24 mouse cellular contexts compared by ENCODE assay signal in the genomic region with DNA sequence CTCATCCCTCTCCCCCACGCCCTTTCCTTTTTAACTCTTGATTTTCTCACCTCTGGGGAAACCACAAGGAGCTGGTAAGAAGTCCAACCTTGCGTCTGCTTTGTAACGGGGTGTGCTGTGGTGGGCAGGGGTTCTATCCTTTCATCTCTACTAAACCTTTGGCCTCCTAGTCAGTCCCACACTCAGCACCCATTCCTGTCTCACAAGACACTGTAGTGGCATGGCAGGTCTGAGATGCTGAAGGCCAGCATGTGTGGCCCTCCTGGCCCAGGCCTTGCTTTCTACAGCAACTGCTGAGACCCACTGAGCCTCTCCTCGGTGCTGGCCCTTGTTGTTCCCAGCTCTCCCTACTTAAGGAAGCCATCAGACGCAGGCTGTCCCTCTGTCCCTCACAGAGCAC. TPM values are rescaled to one million over a fixed set of nuclear protein-coding genes. Genes with fewer than 3 reads are reported as not detected.
DNase-seq lines count a peak whose midpoint lies in the region; ATAC-seq and TF ChIP-seq lines count a peak whose summit lies in the region.
"Had no signal": no experiment of that assay in that cellular context is flagged by ENCODE, and none has a peak within 500 bp of the region (broad histone marks: within the 10 kb centered on the region; RNA-seq: fewer than 3 reads in every experiment).

No protein-coding gene starts in this region.

- H3K27ac ChIP-seq in liver, embryonic 12.5 days = no peak overlapping the region
- no peak overlapping the region for H3K27ac ChIP-seq in liver, postnatal 0 days (ENCODE audit: low read depth)
- no peak overlapping the region for H3K27ac ChIP-seq in neural tube, embryonic 12.5 days
- H3K27ac ChIP-seq in neural tube, embryonic 15.5 days (replicated peaks) = no peak overlapping the region
- H3K27ac ChIP-seq in MEL (ENCODE audit: control insufficient read depth, low read depth, low read length) = peak overlapping the region; percentile 97
- no peak overlapping the region for H3K27ac ChIP-seq in heart, embryonic 10.5 days
- no peak overlapping the region for H3K27ac ChIP-seq in heart, embryonic 12.5 days (ENCODE audit: poor library complexity, severe bottlenecking)

- TF ChIP-seq CTCF in liver, postnatal 0 days (IDR thresholded peaks at IDR 0.05; ENCODE audit: low read depth) = no peak
- no peak for TF ChIP-seq CTCF in E14TG2a.4 (conservative IDR thresholded peaks at IDR 0.05; ENCODE audit: low read length)
- TF ChIP-seq CTCF in MEL (IDR thresholded peaks at IDR 0.05 in 2 of 3, conservative IDR thresholded peaks at IDR 0.05 in 1 of 3; ENCODE audit: control insufficient read depth in 1 of 3, insufficient read depth in 1 of 3, low read depth in 2 of 3, low read length in 3 of 3, poor library complexity in 1 of 3, severe bottlenecking in 1 of 3) = no peak

- peaks cover 48% of the 10 kb centered on the region for H3K4me1 ChIP-seq in liver, embryonic 12.5 days
- H3K4me1 ChIP-seq in liver, postnatal 0 days (ENCODE audit: insufficient read depth) = peaks cover 7% of the 10 kb centered on the region
- H3K4me1 ChIP-seq in neural tube, embryonic 12.5 days = peaks cover 22% of the 10 kb centered on the region
- H3K4me1 ChIP-seq in neural tube, embryonic 15.5 days = peaks cover 41% of the 10 kb centered on the region
- H3K4me1 ChIP-seq in E14TG2a.4 (replicated peaks; ENCODE audit: low read depth, low read length) (peaks cover 95% of the 10 kb centered on the region), MEL (ENCODE audit: control insufficient read depth in 1 of 2, insufficient read depth in 2 of 2, low read length in 2 of 2) (peaks cover 0 to 12% of the 10 kb centered on the region in 2 experiments; a peak in 3 of 4 replicates)
- H3K4me1 ChIP-seq in heart, embryonic 10.5 days = peaks cover 30% of the 10 kb centered on the region
- H3K4me1 ChIP-seq in heart, embryonic 12.5 days (replicated peaks) = peaks cover 20% of the 10 kb centered on the region

- no peak overlapping the region for H3K4me2 ChIP-seq in liver, embryonic 12.5 days
- H3K4me2 ChIP-seq in liver, postnatal 0 days (ENCODE audit: low read depth, low read length) = no peak overlapping the region
- no peak overlapping the region for H3K4me2 ChIP-seq in neural tube, embryonic 12.5 days (replicated peaks)
- H3K4me2 ChIP-seq in neural tube, embryonic 15.5 days = no peak overlapping the region
- H3K4me2 ChIP-seq in heart, embryonic 12.5 days = no peak overlapping the region

- DNase-seq in liver, postnatal 0 days = no peak
- peak; percentile 54 for DNase-seq in MEL (ENCODE audit: low read depth, low spot score)
- no peak for DNase-seq in heart, embryonic 10.5 days (ENCODE audit: low spot score)
- DNase-seq: adrenal gland, adult 2 months; adrenal gland, adult 8-10 months; adrenal gland, postnatal 10 days; adrenal gland, postnatal 14 days; adrenal gland, postnatal 25 days; adrenal gland, postnatal 36 days; B cell, adult 2 months; cerebellum, adult 11 months; cerebellum, adult 11-12 months; cerebellum, adult 18-20 months; cerebellum, adult 2 months had no signal

- 0 out of 2 replicates have a peak overlapping the region, but pooled peaks have one; percentile 22 for H3K9ac ChIP-seq in liver, embryonic 12.5 days
- no peak overlapping the region for H3K9ac ChIP-seq in liver, postnatal 0 days (replicated peaks)
- H3K9ac ChIP-seq in neural tube, embryonic 12.5 days = 0 out of 2 replicates have a peak overlapping the region, but pooled peaks have one; percentile 23
- H3K9ac ChIP-seq in neural tube, embryonic 15.5 days (replicated peaks) = no peak overlapping the region
- peak overlapping the region; percentile 64 for H3K9ac ChIP-seq in MEL (ENCODE audit: control insufficient read depth, low read depth, low read length, poor library complexity, severe bottlenecking)
- H3K9ac ChIP-seq in heart, embryonic 12.5 days = no peak overlapping the region

- no peak overlapping the region for H3K4me3 ChIP-seq in liver, embryonic 12.5 days
- no peak overlapping the region for H3K4me3 ChIP-seq in liver, postnatal 0 days (ENCODE audit: low read depth, low read length)
- H3K4me3 ChIP-seq in neural tube, embryonic 12.5 days = no peak overlapping the region
- no peak overlapping the region for H3K4me3 ChIP-seq in neural tube, embryonic 15.5 days (replicated peaks)
- peak overlapping the region; percentile 17; the same call in 1 of the 2 replicates for H3K4me3 ChIP-seq in E14TG2a.4 (replicated peaks; ENCODE audit: low read length)
- peak overlapping the region; percentile 59 to 80 for H3K4me3 ChIP-seq in MEL (ENCODE audit: control insufficient read depth in 1 of 2, insufficient read depth in 1 of 2, low read depth in 2 of 2, low read length in 2 of 2)
- H3K4me3 ChIP-seq in heart, embryonic 10.5 days = no peak overlapping the region
- no peak overlapping the region for H3K4me3 ChIP-seq in heart, embryonic 12.5 days

- H3K36me3 ChIP-seq in liver, embryonic 12.5 days = peaks cover 93% of the 10 kb centered on the region
- H3K36me3 ChIP-seq in liver, postnatal 0 days (replicated peaks; ENCODE audit: insufficient read depth, low read length) = peaks cover 66% of the 10 kb centered on the region
- peaks cover 88% of the 10 kb centered on the region for H3K36me3 ChIP-seq in neural tube, embryonic 12.5 days
- H3K36me3 ChIP-seq in neural tube, embryonic 15.5 days = peaks cover 80% of the 10 kb centered on the region
- H3K36me3 ChIP-seq in E14TG2a.4 (ENCODE audit: insufficient read depth, low read length) (peaks cover 93% of the 10 kb centered on the region), MEL (ENCODE audit: control insufficient read depth in 1 of 2, insufficient read depth in 2 of 2, low read length in 2 of 2) (peaks cover 15 to 22% of the 10 kb centered on the region in 2 experiments)
- H3K36me3 ChIP-seq in heart, embryonic 10.5 days = peaks cover 89% of the 10 kb centered on the region
- H3K36me3 ChIP-seq in heart, embryonic 12.5 days = peaks cover 87% of the 10 kb centered on the region

- no peak for ATAC-seq in liver, embryonic 12.5 days
- ATAC-seq in liver, postnatal 0 days = no peak
- ATAC-seq in neural tube, embryonic 12.5 days (ENCODE audit: low FRiP score, low read depth) = no peak
- no peak for ATAC-seq in neural tube, embryonic 15.5 days (ENCODE audit: low FRiP score)
- ATAC-seq in heart, embryonic 12.5 days (ENCODE audit: insufficient number of reproducible peaks, low FRiP score) = no peak
- ATAC-seq: activated CD4-positive, CD25-positive, alpha-beta regulatory T cell, adult 4 months; CD4-positive, CD25-positive, alpha-beta regulatory T cell, adult 4 months; Patski had no signal

- TF ChIP-seq POLR2A in MEL (IDR thresholded peaks at IDR 0.05; ENCODE audit: control insufficient read depth in 1 of 2, insufficient read depth in 1 of 2, low read depth in 1 of 2, low read length in 2 of 2, poor library complexity in 1 of 2) = peak in 1 of 2 experiments; percentile 42; a peak in 1 of 4 replicates

- H3K9me3 ChIP-seq in liver, embryonic 12.5 days (replicated peaks) = no peaks in the 10 kb centered on the region
- no peaks in the 10 kb centered on the region for H3K9me3 ChIP-seq in liver, postnatal 0 days (ENCODE audit: low read length)
- no peaks in the 10 kb centered on the region for H3K9me3 ChIP-seq in neural tube, embryonic 12.5 days
- no peaks in the 10 kb centered on the region for H3K9me3 ChIP-seq in neural tube, embryonic 15.5 days (replicated peaks)
- no peaks in the 10 kb centered on the region for H3K9me3 ChIP-seq in E14TG2a.4 (ENCODE audit: low read length)
- H3K9me3 ChIP-seq in MEL (replicated peaks; ENCODE audit: insufficient read depth, low read length) = no peaks in the 10 kb centered on the region
- no peaks in the 10 kb centered on the region for H3K9me3 ChIP-seq in heart, embryonic 10.5 days
- no peaks in the 10 kb centered on the region for H3K9me3 ChIP-seq in heart, embryonic 12.5 days (replicated peaks)
- H3K9me3 ChIP-seq: G1E had no signal

- no peaks in the 10 kb centered on the region for H3K27me3 ChIP-seq in liver, embryonic 12.5 days (replicated peaks)
- H3K27me3 ChIP-seq in liver, postnatal 0 days (ENCODE audit: insufficient read depth, low read length) = no peaks in the 10 kb centered on the region
- no peaks in the 10 kb centered on the region for H3K27me3 ChIP-seq in neural tube, embryonic 12.5 days (replicated peaks)
- H3K27me3 ChIP-seq in neural tube, embryonic 15.5 days (replicated peaks) = no peaks in the 10 kb centered on the region
- no peaks in the 10 kb centered on the region for H3K27me3 ChIP-seq in E14TG2a.4 (ENCODE audit: insufficient read depth, low read length)
- H3K27me3 ChIP-seq in MEL (ENCODE audit: control insufficient read depth in 1 of 2, insufficient read depth in 2 of 2, low read length in 2 of 2) = no peaks in the 10 kb centered on the region
- H3K27me3 ChIP-seq in heart, embryonic 10.5 days (ENCODE audit: insufficient read depth, poor library complexity, severe bottlenecking) = no peaks in the 10 kb centered on the region
- H3K27me3 ChIP-seq in heart, embryonic 12.5 days (replicated peaks) = no peaks in the 10 kb centered on the region
- H3K27me3 ChIP-seq: CH12.LX, Patski had no signal

- no peak for TF ChIP-seq EP300 in liver, postnatal 0 days (IDR thresholded peaks at IDR 0.05; ENCODE audit: low read depth)
- TF ChIP-seq EP300 in MEL (IDR thresholded peaks at IDR 0.05; ENCODE audit: low read depth in 1 of 2, low read length in 2 of 2) = no peak

- WGBS in liver, embryonic 12.5 days (ENCODE audit: insufficient replicate concordance) = 83% methylated on average over 5 of the region's 5 CpGs
- 92% methylated on average over 5 of the region's 5 CpGs for WGBS in liver, postnatal 0 days (ENCODE audit: insufficient replicate concordance)
- 87% methylated on average over 5 of the region's 5 CpGs for WGBS in neural tube, embryonic 12.5 days
- WGBS in neural tube, embryonic 15.5 days = 92% methylated on average over 5 of the region's 5 CpGs
- 89% methylated on average over 5 of the region's 5 CpGs for WGBS in heart, embryonic 10.5 days
- 88% methylated on average over 5 of the region's 5 CpGs for WGBS in heart, embryonic 12.5 days

- peaks cover 37% of the 10 kb centered on the region for H3K79me2 ChIP-seq in MEL (ENCODE audit: control insufficient read depth, insufficient read depth, low read length, poor library complexity)

- no peak for TF ChIP-seq RAD21 in MEL (IDR thresholded peaks at IDR 0.05; ENCODE audit: low read depth, low read length)

RNA-seq across cellular contexts. Expression of a gene that starts 6.2 kb away (rescaled TPM):
- 95.5 and 96.1 TPM in 2 replicates for polyA plus RNA-seq in liver, embryonic 12.5 days (2016; fragmentation: Nextera tagmentation; extraction: Ambion mirVana)
- 65.3 and 67.4 TPM in 2 replicates for polyA plus RNA-seq in liver, postnatal 0 days (2015; fragmentation: Nextera tagmentation; extraction: Ambion mirVana)
- 273 and 277 TPM in 2 replicates for polyA plus RNA-seq in neural tube, embryonic 12.5 days (2016; fragmentation: Nextera tagmentation; extraction: Ambion mirVana)
- polyA plus RNA-seq in neural tube, embryonic 15.5 days (2015; fragmentation: Nextera tagmentation; extraction: Ambion mirVana) = 304 and 335 TPM in 2 replicates
- total RNA-seq in MEL (2012; rRNA removed) = 223 and 240 TPM in 2 replicates
- polyA plus RNA-seq in MEL (2012; ENCODE audit: insufficient read depth in 1 of 2, insufficient read length in 2 of 2, low read depth in 1 of 2, low replicate concordance in 2 of 2, missing spikeins in 1 of 2) = 100 to 1,000 TPM in 1 of 2 experiments, not detected in 1; 297 TPM
- 155 and 167 TPM in 2 replicates for polyA plus RNA-seq in heart, embryonic 10.5 days (2016; fragmentation: Nextera tagmentation; extraction: Ambion mirVana)
- 133 and 136 TPM in 2 replicates for polyA plus RNA-seq in heart, embryonic 12.5 days (2016; fragmentation: Nextera tagmentation; extraction: Ambion mirVana)

RNA-seq across cellular contexts. Expression of a gene that starts 9.2 kb away (rescaled TPM):
- 0.08 and 0.12 TPM in 2 replicates for polyA plus RNA-seq in liver, embryonic 12.5 days (2016; fragmentation: Nextera tagmentation; extraction: Ambion mirVana)
- 0.06 TPM in 2 replicates for polyA plus RNA-seq in liver, postnatal 0 days (2015; fragmentation: Nextera tagmentation; extraction: Ambion mirVana)
- polyA plus RNA-seq in neural tube, embryonic 12.5 days (2016; fragmentation: Nextera tagmentation; extraction: Ambion mirVana) = 72.7 and 81.6 TPM in 2 replicates
- polyA plus RNA-seq in neural tube, embryonic 15.5 days (2015; fragmentation: Nextera tagmentation; extraction: Ambion mirVana) = 97.3 and 113 TPM in 2 replicates
- total RNA-seq in MEL (2012; rRNA removed) = 0.42 and 0.52 TPM in 2 replicates
- polyA plus RNA-seq in MEL (2012; ENCODE audit: insufficient read depth in 1 of 2, insufficient read length in 2 of 2, low read depth in 1 of 2, low replicate concordance in 2 of 2, missing spikeins in 1 of 2) = 1 to 10 TPM in 1 of 2 experiments, not detected in 1; 1.3 TPM
- 0.41 and 1.4 TPM in 2 replicates for polyA plus RNA-seq in heart, embryonic 10.5 days (2016; fragmentation: Nextera tagmentation; extraction: Ambion mirVana)
- polyA plus RNA-seq in heart, embryonic 12.5 days (2016; fragmentation: Nextera tagmentation; extraction: Ambion mirVana) = 0.37 and 0.79 TPM in 2 replicates
- polyA plus RNA-seq: CD4-positive, CD25-positive, alpha-beta regulatory T cell, adult 4 months had no signal

RNA-seq across cellular contexts. Expression of a gene that starts 16.4 kb away (rescaled TPM):
- polyA plus RNA-seq in liver, embryonic 12.5 days (2016; fragmentation: Nextera tagmentation; extraction: Ambion mirVana) = 8.5 and 9.8 TPM in 2 replicates
- 5.3 and 5.7 TPM in 2 replicates for polyA plus RNA-seq in liver, postnatal 0 days (2015; fragmentation: Nextera tagmentation; extraction: Ambion mirVana)
- 18.4 and 20.5 TPM in 2 replicates for polyA plus RNA-seq in neural tube, embryonic 12.5 days (2016; fragmentation: Nextera tagmentation; extraction: Ambion mirVana)
- polyA plus RNA-seq in neural tube, embryonic 15.5 days (2015; fragmentation: Nextera tagmentation; extraction: Ambion mirVana) = 16.4 and 18.3 TPM in 2 replicates
- 4.2 and 5.0 TPM in 2 replicates for total RNA-seq in MEL (2012; rRNA removed)
- polyA plus RNA-seq in MEL (2012; ENCODE audit: insufficient read depth in 1 of 2, insufficient read length in 2 of 2, low read depth in 1 of 2, low replicate concordance in 2 of 2, missing spikeins in 1 of 2) = 10 to 100 TPM in 1 of 2 experiments, not detected in 1; 44.8 TPM
- polyA plus RNA-seq in heart, embryonic 10.5 days (2016; fragmentation: Nextera tagmentation; extraction: Ambion mirVana) = 11.3 and 16.9 TPM in 2 replicates
- polyA plus RNA-seq in heart, embryonic 12.5 days (2016; fragmentation: Nextera tagmentation; extraction: Ambion mirVana) = 13.6 and 14.6 TPM in 2 replicates

RNA-seq across cellular contexts. Expression of a gene that starts 39.2 kb away (rescaled TPM):
- polyA plus RNA-seq in liver, embryonic 12.5 days (2016; fragmentation: Nextera tagmentation; extraction: Ambion mirVana) = 192 and 193 TPM in 2 replicates
- polyA plus RNA-seq in liver, postnatal 0 days (2015; fragmentation: Nextera tagmentation; extraction: Ambion mirVana) = 51.3 and 62.3 TPM in 2 replicates
- 145 and 146 TPM in 2 replicates for polyA plus RNA-seq in neural tube, embryonic 12.5 days (2016; fragmentation: Nextera tagmentation; extraction: Ambion mirVana)
- 108 and 115 TPM in 2 replicates for polyA plus RNA-seq in neural tube, embryonic 15.5 days (2015; fragmentation: Nextera tagmentation; extraction: Ambion mirVana)
- total RNA-seq in MEL (2012; rRNA removed) = 147 and 162 TPM in 2 replicates
- polyA plus RNA-seq in MEL (2012; ENCODE audit: insufficient read depth in 1 of 2, insufficient read length in 2 of 2, low read depth in 1 of 2, low replicate concordance in 2 of 2, missing spikeins in 1 of 2) = 100 to 1,000 TPM in 1 of 2 experiments, not detected in 1; 195 TPM
- 119 and 140 TPM in 2 replicates for polyA plus RNA-seq in heart, embryonic 10.5 days (2016; fragmentation: Nextera tagmentation; extraction: Ambion mirVana)
- 107 and 110 TPM in 2 replicates for polyA plus RNA-seq in heart, embryonic 12.5 days (2016; fragmentation: Nextera tagmentation; extraction: Ambion mirVana)

RNA-seq across cellular contexts. Expression of a gene that starts 49.4 kb away (rescaled TPM):
- 15.9 and 16.9 TPM in 2 replicates for polyA plus RNA-seq in liver, embryonic 12.5 days (2016; fragmentation: Nextera tagmentation; extraction: Ambion mirVana)
- polyA plus RNA-seq in liver, postnatal 0 days (2015; fragmentation: Nextera tagmentation; extraction: Ambion mirVana) = 13.5 and 14.8 TPM in 2 replicates
- 1.7 and 2.0 TPM in 2 replicates for polyA plus RNA-seq in neural tube, embryonic 12.5 days (2016; fragmentation: Nextera tagmentation; extraction: Ambion mirVana)
- polyA plus RNA-seq in neural tube, embryonic 15.5 days (2015; fragmentation: Nextera tagmentation; extraction: Ambion mirVana) = 0.88 and 13.1 TPM in 2 replicates
- 24.4 and 27.7 TPM in 2 replicates for total RNA-seq in MEL (2012; rRNA removed)
- 10 to 100 TPM in 1 of 2 experiments, not detected in 1; 41.1 TPM for polyA plus RNA-seq in MEL (2012; ENCODE audit: insufficient read depth in 1 of 2, insufficient read length in 2 of 2, low read depth in 1 of 2, low replicate concordance in 2 of 2, missing spikeins in 1 of 2)
- polyA plus RNA-seq in heart, embryonic 10.5 days (2016; fragmentation: Nextera tagmentation; extraction: Ambion mirVana) = 0.87 and 3.1 TPM in 2 replicates
- polyA plus RNA-seq in heart, embryonic 12.5 days (2016; fragmentation: Nextera tagmentation; extraction: Ambion mirVana) = 0.89 and 1.8 TPM in 2 replicates
- polyA plus RNA-seq: Patski had no signal

Comparison
In these comparisons a context has a peak if more than half of its experiments do, and no peak if none do; other contexts are left out.
1. H3K9ac ChIP-seq: peak in liver, embryonic 12.5 days (single experiment), neural tube, embryonic 12.5 days (single experiment) and MEL (single experiment); none in liver, postnatal 0 days (single experiment), neural tube, embryonic 15.5 days (single experiment) and heart, embryonic 12.5 days (single experiment).
2. H3K4me3 ChIP-seq: peak in E14TG2a.4 (single experiment) and MEL (2 of 2); none in liver, embryonic 12.5 days (single experiment), liver, postnatal 0 days (single experiment), neural tube, embryonic 12.5 days (single experiment), neural tube, embryonic 15.5 days (single experiment), heart, embryonic 10.5 days (single experiment) and heart, embryonic 12.5 days (single experiment).
3. RNA of a gene that starts 9.2 kb away (polyA plus RNA-seq): 97.3 to 113 TPM in neural tube, embryonic 15.5 days and 72.7 to 81.6 TPM in neural tube, embryonic 12.5 days; 0.41 to 1.4 TPM in heart, embryonic 10.5 days, 1.3 TPM in MEL, 0.37 to 0.79 TPM in heart, embryonic 12.5 days, 0.08 to 0.12 TPM in liver, embryonic 12.5 days and 0.06 TPM in liver, postnatal 0 days; every median in the first group is over 10 times any median in the second.